Mouse (Mus musculus): Measurements from ENCODE around the gene Runx2.

The Runx2 gene

GRCm38 (mm10) chr17:44654503-44654902 is 160.1 kb downstream of the Runx2 start:
- no peak for DNase-seq

DNA sequence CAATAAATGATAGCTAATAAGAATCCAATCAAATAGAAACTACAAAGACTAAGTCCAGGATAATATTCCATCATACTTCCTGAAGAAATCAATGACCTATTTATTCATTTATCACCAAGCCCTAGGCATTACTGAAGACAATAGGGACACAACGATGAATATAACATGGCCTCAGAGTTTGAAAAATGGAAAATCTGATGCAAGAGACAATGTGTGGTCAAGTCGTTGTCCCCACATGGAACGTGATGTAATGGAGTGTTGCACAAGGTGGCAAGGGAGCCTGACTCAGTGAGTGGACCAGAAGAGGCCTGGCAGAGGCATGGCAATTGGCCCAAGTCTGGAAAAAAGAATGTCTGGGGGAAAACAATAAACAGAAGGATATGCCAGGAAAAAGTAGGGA is 161.5 kb downstream of the Runx2 start:
- no peak for DNase-seq

GRCm38 (mm10) chr17:44652054-44652453 is 162.5 kb downstream of the Runx2 start:
- DNase-seq = no peak

DNA sequence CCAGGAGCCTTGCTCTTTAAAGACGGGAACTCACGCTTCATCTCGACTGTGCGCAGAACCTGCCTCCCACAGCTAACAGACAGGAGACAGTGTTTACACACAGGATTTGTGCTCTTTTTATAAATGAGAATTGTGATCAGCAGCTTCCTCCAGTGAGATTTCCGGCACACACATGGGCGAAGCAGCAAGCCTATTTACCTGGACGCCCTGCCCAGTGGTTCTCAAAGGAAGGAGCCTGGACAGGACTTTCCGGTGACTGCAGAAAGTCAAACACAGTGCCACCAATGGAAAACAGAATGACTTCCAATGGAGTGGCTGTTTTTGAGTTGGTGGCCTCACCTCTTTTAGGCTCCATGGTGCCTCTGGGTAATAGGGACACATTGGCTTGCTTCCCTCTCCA is 163.0 kb downstream of the Runx2 start:
- DNase-seq = no peak

GRCm38 (mm10) chr17:44650431-44650830 is 164.2 kb downstream of the Runx2 start:
- no peak for DNase-seq

DNA sequence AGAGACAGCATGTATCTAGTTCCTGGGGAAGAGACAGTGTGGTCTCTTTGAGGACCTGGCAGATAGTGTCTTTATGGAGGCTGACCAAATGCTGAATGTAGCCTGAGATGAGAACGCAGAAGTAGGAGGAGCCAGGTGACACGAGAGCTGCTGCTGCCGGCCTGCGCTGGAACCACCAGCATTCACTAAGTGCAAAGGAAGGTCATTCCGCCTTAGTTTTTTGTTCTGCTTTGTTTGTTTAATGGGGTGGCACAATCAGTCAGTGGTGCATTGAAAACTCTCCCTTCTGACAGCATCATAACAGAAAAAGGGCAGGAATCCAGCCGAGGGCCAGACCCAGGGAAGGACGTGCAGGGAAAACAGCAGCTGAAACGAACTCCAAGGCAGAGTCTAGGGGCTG is 165.5 kb downstream of the Runx2 start:
- DNase-seq = no peak

- no peak for DNase-seq
Observed at GRCm38 (mm10) chr17:44647916-44648315, 166.7 kb downstream of the Runx2 start.

GRCm38 (mm10) chr17:44645146-44645545 is 169.5 kb downstream of the Runx2 start:
- no peak for DNase-seq

DNA sequence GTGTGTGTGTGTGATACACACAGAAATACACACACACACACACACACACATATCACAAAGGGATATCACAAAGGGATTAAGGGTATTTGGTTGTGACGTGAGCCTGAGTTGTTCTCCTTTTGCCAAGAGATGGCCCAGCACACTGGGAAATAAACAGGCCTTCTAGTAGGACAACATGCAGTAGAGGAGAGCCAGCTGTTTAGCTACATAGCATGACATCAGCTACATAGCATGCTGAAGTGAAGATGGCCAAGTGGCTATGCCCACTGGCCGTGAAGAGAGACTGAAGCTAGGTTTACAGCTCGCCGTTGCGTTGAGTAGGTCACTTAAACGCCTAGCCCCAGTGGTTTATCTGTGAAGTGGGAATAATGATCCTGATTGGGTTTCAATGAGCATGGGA is 171.3 kb downstream of the Runx2 start:
- DNase-seq = no peak

GRCm38 (mm10) chr17:44642126-44642525 is 172.5 kb downstream of the Runx2 start:
- no peak for DNase-seq

GRCm38 (mm10) chr17:44640910-44641309 is 173.7 kb downstream of the Runx2 start:
- DNase-seq = no peak

- no peak for DNase-seq
Observed at GRCm38 (mm10) chr17:44639446-44639845, 175.2 kb downstream of the Runx2 start.

DNA sequence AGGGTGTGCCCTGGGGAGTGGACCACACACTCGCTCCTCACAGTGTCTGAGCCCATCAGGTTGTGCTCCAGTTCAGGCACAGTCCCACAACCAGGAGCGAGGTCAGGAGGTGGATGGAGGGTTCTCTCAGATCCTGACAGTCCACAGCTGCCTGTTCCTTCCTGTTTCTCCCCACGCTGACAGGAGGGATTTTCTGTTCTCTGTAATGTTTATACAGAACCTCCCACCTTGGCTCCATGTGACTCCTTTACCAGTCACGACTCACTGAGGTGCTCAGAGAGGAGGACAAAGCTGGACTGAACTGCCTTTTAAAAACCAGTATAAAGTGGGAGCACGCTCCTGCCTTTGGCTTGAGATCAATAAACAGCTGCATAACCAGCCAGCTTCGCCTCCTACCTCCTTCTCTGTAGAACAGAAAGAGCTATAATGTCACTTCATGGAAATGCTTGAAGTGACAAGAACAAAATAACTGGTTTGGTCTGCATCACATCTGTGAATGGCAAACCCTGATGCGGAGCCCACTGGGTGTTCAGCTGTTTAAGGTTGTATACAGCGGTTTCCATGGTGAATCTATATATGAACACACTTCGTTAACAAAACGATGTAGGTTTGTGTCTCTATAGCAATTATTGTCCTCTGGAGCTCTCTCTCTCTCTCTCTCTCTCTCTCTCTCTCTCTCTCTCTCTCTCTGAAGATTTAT is 177.3 kb downstream of the Runx2 start:
- peak; percentile 6 for DNase-seq

- no peak for DNase-seq
Observed at GRCm38 (mm10) chr17:44634486-44634885, 180.1 kb downstream of the Runx2 start.

DNA sequence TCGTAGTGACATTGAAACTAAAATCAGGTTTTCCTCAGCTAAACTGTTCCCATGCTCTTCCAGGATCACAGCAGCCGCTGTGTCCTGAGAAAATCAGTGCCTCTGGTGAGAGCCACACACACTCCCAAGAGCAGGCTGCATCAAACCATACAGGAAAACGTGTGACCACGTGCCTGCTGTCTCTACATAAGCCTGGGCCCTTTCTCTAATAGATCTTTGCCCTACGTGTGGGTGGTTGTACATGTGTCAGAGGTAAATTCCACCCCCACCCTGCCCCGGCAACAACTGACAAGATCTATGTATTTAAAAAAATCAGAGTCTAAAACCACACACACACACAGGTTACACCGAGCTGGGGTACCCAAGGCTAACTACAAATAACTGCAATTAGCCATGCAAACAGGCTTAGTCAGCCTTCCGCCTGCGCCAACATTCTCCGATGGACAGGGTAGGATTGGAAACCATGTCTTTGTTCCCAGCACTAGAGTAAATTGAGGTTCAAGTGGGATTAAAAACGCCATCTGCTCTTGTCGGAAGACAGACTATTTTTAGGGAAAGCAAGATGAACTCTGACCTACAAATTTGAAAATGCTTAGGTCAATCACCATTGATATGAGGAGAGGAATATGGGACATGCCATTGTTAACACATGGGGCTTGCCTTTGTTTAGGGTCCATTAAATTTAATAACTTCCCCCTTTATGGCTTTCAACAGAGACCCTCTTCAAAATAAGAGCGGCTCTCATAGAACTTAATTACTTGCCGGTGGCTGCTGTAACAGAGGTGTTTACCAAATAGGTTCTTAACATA is 180.8 kb downstream of the Runx2 start:
- DNase-seq = no peak

GRCm38 (mm10) chr17:44632941-44633340 is 181.7 kb downstream of the Runx2 start:
- DNase-seq = no peak

DNA sequence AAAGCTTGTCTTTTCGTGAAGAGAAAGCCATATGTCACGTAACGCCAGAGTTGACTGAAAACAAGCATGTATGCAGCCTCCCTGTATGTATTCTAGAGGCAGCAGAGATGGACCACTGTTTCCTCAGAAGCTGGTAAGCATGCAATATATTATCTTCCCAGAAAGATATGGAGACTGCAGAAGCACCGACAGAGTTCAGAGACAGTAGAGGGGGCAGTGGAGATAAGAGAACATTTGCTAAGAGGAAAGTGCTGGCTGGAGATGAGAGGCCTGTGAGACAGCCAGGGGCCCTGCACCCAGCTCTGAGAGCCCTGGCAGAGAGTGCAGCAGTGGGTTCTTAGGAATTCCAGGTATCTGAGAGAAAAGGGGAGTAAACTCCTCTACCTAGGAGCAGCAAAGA is 182.3 kb downstream of the Runx2 start:
- DNase-seq = no peak

DNA sequence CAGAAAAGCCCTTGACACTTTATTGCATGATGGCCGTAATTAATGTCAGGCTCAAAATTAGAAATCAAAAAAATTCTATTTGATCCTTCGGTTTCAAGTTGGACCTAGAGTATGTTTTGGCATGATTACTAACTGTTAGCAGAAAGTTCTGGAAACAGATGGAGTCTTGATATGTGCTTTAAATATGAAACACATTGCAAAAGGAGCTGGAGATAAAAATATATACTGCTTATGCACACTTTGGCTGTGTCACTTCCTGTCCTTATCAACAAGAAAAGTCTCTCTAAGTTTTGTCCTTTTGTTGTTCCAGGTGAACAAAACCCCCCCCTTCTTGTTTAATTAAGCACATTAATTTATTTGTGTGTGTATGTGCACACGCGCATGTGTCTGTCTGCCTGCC is 183.0 kb downstream of the Runx2 start:
- no peak for DNase-seq

- DNase-seq = no peak
Observed at GRCm38 (mm10) chr17:44627317-44627716, 187.3 kb downstream of the Runx2 start.

DNA sequence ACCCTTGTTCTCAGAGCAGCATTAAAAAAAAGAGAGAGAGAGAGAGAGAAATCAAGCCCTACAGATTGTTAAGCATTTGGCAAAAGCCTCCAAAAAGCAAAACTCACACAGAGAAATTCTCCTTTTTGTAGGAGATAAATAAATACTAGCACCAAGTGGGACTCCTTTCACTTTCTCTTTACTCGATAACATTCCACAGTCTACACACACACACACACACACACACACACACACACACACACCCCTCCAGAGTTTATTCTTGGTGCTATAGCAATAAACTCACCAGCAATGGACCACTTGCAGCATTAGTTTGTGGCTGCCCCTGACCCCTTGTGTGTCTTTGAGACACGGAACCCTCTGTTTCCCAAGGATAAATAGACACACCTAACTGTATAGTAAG is 190.9 kb downstream of the Runx2 start:
- DNase-seq = no peak

DNA sequence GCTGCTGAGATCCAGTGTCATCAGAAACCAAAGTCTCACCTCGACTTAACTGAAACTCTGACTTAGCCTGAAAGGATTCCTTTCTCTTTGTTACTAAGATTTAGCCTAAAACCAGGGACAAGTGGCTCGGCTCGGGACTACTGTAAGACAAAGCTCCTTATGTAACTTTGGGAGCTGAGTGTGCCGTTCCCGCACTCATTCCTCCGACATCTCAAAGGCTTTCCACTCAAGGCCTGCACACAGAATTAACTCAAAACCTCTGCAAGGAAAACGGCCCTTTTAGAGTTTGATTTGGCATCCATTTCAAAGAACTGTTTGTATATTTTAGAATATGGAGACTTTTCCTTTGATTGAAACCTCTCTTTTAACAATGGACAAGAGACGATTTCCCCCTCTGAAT is 191.3 kb downstream of the Runx2 start:
- DNase-seq = no peak

DNA sequence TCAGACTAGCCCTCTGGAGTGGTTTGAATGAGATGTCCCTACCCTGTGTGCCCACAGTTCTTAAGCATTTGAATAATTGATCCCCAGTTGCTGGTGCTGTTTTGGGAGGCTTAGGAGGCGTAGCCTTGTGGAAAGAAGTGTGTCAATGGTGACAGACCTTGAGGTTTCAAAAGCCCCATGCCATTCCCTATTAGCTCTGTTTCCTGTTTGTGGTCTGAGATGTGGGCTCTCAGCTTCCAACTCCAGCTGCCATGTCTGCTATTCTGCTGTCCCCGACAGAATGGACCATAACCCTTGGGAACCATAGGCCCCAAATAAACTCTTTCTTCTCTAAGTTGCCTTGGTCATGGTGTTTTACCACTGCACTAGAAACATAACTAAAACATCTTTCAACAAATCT is 194.1 kb downstream of the Runx2 start:
- no peak for DNase-seq

DNA sequence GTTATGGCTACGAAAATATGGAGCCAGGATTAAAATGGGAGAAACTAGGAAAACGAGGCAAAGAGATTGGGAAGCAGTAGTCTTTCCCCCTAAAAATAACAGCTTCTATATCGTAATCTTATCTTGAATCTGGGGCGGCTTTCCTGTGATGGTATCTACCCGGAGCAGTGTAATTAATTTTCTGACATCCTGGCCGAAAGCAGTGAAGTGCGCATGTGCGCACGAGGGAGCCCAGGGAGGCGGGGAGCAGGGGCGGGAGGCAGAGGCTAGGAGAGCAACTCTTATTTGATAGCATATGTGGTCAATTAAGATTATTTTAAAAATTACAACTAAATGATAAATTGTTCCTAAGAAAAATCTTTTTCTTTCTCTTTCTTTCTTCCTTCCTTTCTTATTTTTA is 195.9 kb downstream of the Runx2 start:
- peak; percentile 8 for DNase-seq

DNA sequence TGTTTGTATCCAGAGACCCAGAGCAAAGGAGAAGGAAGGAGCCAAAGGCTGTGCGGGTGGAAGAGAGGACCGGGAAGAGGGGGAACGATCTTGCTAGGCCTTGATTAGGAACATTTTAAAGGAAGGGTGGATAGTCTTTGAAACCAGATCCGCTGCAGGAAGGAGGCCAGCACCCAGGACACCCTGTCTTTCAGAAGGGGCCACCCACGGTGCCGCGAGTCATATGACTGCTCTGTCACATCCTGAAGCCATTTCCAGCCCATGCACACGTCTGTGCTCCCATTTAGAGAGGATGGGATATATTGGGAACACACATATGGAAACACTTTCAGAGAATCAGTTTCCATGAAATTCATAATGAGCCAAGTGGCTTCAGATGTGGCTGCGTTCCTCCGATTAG is 196.4 kb downstream of the Runx2 start:
- peak; percentile 27 for DNase-seq

DNA sequence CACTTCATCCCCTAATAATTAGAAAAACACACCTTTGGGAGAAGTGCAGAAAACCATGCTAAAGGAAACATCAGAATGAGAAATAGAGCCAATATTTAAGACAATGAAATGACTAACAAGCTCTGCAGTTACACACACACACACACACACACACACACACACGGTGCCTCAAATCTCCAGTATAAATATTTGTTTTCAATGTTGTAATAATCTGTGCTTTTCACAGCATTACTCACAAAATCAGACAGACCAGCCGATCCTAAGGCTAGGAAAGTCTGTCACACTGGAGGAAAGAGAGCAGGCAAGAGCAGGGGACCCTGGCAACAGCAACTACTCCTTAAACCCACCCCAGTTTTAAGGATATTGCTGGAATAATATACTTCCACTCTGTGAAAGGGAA is 196.9 kb downstream of the Runx2 start:
- DNase-seq = no peak
